Mouse (Mus musculus): ENCODE measurements around the gene Plk2. TPM values are rescaled to one million over a fixed set of nuclear protein-coding genes. Genes with fewer than 3 reads are reported as not detected.

Plk2 gene
- polyA plus RNA-seq, 1 experiment from 2014 or later: 40.5 TPM

Other genes with a start within 250 kb of the Plk2 start
- gene Rab3c, start 114.0 kb upstream of the Plk2 start, polyA plus RNA-seq (2016; fragmentation: Nextera tagmentation; extraction: Ambion mirVana): 9.0 and 20.8 TPM in 2 replicates
- gene Gapt, start 37.8 kb upstream of the Plk2 start, polyA plus RNA-seq (2016; fragmentation: Nextera tagmentation; extraction: Ambion mirVana): 0.10 and 0.22 TPM in 2 replicates